ENCODE assay signal across 16 mouse cellular contexts in genomic region chr6:127444466-127444865, GRCm38 (mm10). TPM values are rescaled to one million over a fixed set of nuclear protein-coding genes. Genes with fewer than 3 reads are reported as not detected.
A peak's percentile ranks its signal among the peaks of the same experiment; 100 is the strongest.
DNase-seq lines count a peak whose midpoint lies in the region; ATAC-seq lines count a peak whose summit lies in the region.
"Had no signal": no experiment of that assay in that cellular context is flagged by ENCODE, and none has a peak within 500 bp of the region (broad histone marks: within the 10 kb centered on the region; RNA-seq: fewer than 3 reads in every experiment).

No protein-coding gene starts in this region.

- no peak overlapping the region; the same call in 1 of the 2 replicates for H3K27ac ChIP-seq in liver, embryonic 13.5 days
- no peak overlapping the region for H3K27ac ChIP-seq in stomach, embryonic 15.5 days
- H3K27ac ChIP-seq: embryonic facial prominence, embryonic 13.5 days; gastrocnemius, adult 2 months; hindbrain, embryonic 12.5 days; limb, embryonic 15.5 days; macrophage; neural tube, embryonic 12.5 days had no signal

- peaks cover 28% of the 10 kb centered on the region for H3K27me3 ChIP-seq in liver, embryonic 13.5 days
- H3K27me3 ChIP-seq in stomach, embryonic 15.5 days (replicated peaks), result no peaks in the 10 kb centered on the region
- H3K27me3 ChIP-seq: neural tube, embryonic 12.5 days had no signal

- no peaks in the 10 kb centered on the region for H3K9me3 ChIP-seq in liver, embryonic 13.5 days (replicated peaks)
- no peaks in the 10 kb centered on the region for H3K9me3 ChIP-seq in stomach, embryonic 15.5 days
- H3K9me3 ChIP-seq: embryonic facial prominence, embryonic 13.5 days; hindbrain, embryonic 12.5 days; limb, embryonic 15.5 days; neural tube, embryonic 12.5 days had no signal

- WGBS in liver, embryonic 13.5 days (ENCODE audit: insufficient replicate concordance), result 43% methylated on average over 4 of the region's 4 CpGs
- WGBS in stomach, embryonic 15.5 days, result 65% methylated on average over 4 of the region's 4 CpGs

- DNase-seq in heart, adult 11 months, result peak; percentile 90
- no peak for DNase-seq in heart, adult 8-10 months (ENCODE audit: low spot score)
- peak; percentile 33 for DNase-seq in ovary, adult 18-20 months (ENCODE audit: low spot score)
- DNase-seq in ovary, postnatal 14 days (ENCODE audit: low spot score), result no peak
- DNase-seq in liver, embryonic 13.5 days, result peak; percentile 36
- no peak for DNase-seq in embryo, embryonic 11 days
- no peak for DNase-seq in gastrocnemius, postnatal 36 days
- DNase-seq: cerebellum, adult 11 months; gastrocnemius, adult 2 months had no signal

- no peak overlapping the region for H3K4me3 ChIP-seq in liver, embryonic 13.5 days (replicated peaks)
- no peak overlapping the region for H3K4me3 ChIP-seq in stomach, embryonic 15.5 days (replicated peaks)
- H3K4me3 ChIP-seq: embryonic facial prominence, embryonic 13.5 days; gastrocnemius, adult 2 months; hindbrain, embryonic 12.5 days; limb, embryonic 15.5 days; neural tube, embryonic 12.5 days had no signal

- peak; percentile 98 for ATAC-seq in liver, embryonic 13.5 days (ENCODE audit: low read depth)
- peak; percentile 83; the same call in 1 of the 2 replicates for ATAC-seq in stomach, embryonic 15.5 days (ENCODE audit: insufficient read depth, low FRiP score, low read depth)
- ATAC-seq: activated CD4-positive, CD25-positive, alpha-beta regulatory T cell, adult 4 months had no signal

- H3K36me3 ChIP-seq in liver, embryonic 13.5 days, result no peaks in the 10 kb centered on the region
- no peaks in the 10 kb centered on the region for H3K36me3 ChIP-seq in stomach, embryonic 15.5 days
- H3K36me3 ChIP-seq: embryonic facial prominence, embryonic 13.5 days; hindbrain, embryonic 12.5 days; limb, embryonic 15.5 days; neural tube, embryonic 12.5 days had no signal

- H3K4me1 ChIP-seq in liver, embryonic 13.5 days (replicated peaks), result peaks cover 20% of the 10 kb centered on the region
- H3K4me1 ChIP-seq in stomach, embryonic 15.5 days, result no peaks in the 10 kb centered on the region
- H3K4me1 ChIP-seq: embryonic facial prominence, embryonic 13.5 days; limb, embryonic 15.5 days had no signal

- intact Hi-C loops in gastrocnemius, postnatal 36 days (cut with DNase I), result no loop called here

- no peak overlapping the region for H3K9ac ChIP-seq in liver, embryonic 13.5 days
- no peak overlapping the region for H3K9ac ChIP-seq in stomach, embryonic 15.5 days
- H3K9ac ChIP-seq: embryonic facial prominence, embryonic 13.5 days; hindbrain, embryonic 12.5 days; limb, embryonic 15.5 days; neural tube, embryonic 12.5 days had no signal

- H3K4me2 ChIP-seq in liver, embryonic 13.5 days, result no peak overlapping the region
- H3K4me2 ChIP-seq in stomach, embryonic 15.5 days, result no peak overlapping the region
- H3K4me2 ChIP-seq: embryonic facial prominence, embryonic 13.5 days; hindbrain, embryonic 12.5 days; limb, embryonic 15.5 days; neural tube, embryonic 12.5 days had no signal

RNA-seq across cellular contexts. Expression of gene Parp11, which starts 2.2 kb away (rescaled TPM):
- total RNA-seq in heart, adult 8-10 months (2022), result 1 to 10 TPM; 7.6 to 8.3 (median 8.1) TPM
- 6.2 and 7.5 TPM in 2 replicates for polyA plus RNA-seq in liver, embryonic 13.5 days (2015; fragmentation: Nextera tagmentation; extraction: Ambion mirVana)
- 19.0 and 23.8 TPM in 2 replicates for polyA plus RNA-seq in stomach, embryonic 15.5 days (2015; fragmentation: Nextera tagmentation; extraction: Ambion mirVana)
- total RNA-seq in gastrocnemius, postnatal 36 days (2021), result 1 to 10 TPM; 4.2 to 4.8 TPM

Comparison
In these comparisons a context has a peak if more than half of its experiments do, and no peak if none do; other contexts are left out.
1. DNase-seq: peak in heart, adult 11 months (single experiment), ovary, adult 18-20 months (single experiment) and liver, embryonic 13.5 days (single experiment); none in heart, adult 8-10 months (single experiment), ovary, postnatal 14 days (single experiment), embryo, embryonic 11 days (single experiment) and gastrocnemius, postnatal 36 days (0 of 2).